Mouse (Mus musculus) left cerebral cortex, postnatal 36 days (tissue): ENCODE results near the gene Sept5. TPM values are rescaled to one million over a fixed set of nuclear protein-coding genes. Genes with fewer than 3 reads are reported as not detected.

Experiments
- DNase-seq, 2 experiments: peaks; one replicate each; pipeline ENCODE4 v3.0.0; 2021 to 2022; ENCODE audit warnings: low spot score in 2 of 2, mixed read lengths in 1 of 2
- intact Hi-C: fragments of 180-260 bp; cut with DNase I; formaldehyde crosslinking; loops from one replicate; pipeline ENCODE4 v1.15.1; 2025
- total RNA-seq, 2 experiments: library from RNA; stranded (reverse); gene quantifications; 2 replicates each; pipeline ENCODE4 v1.2.3; 2021

The Sept5 gene
- total RNA-seq, 2 experiments from 2014 or later: 834 to 992 TPM

DNA sequence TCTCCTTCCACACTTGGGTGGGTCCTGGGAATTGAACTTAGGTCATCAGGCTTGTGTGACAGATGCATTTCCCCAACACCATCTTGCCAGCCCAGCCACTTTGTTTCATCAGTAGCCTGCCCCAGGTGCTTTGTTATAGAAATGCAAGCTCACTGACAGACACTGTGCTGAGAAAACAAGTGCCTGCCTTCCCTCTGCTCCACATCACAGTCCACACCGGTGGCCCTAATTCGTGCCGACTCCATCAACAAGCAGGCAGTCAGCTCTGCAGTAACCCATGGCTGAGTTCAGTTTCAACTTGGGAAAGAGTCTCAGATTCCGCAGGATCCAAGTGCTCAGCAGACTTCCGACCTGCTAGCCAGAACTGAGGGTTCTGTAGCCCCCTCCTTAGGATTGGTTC lies 6.6 kb upstream of the Sept5 start:
- intact Hi-C loops: no loop called here
- no peak for DNase-seq

DNA sequence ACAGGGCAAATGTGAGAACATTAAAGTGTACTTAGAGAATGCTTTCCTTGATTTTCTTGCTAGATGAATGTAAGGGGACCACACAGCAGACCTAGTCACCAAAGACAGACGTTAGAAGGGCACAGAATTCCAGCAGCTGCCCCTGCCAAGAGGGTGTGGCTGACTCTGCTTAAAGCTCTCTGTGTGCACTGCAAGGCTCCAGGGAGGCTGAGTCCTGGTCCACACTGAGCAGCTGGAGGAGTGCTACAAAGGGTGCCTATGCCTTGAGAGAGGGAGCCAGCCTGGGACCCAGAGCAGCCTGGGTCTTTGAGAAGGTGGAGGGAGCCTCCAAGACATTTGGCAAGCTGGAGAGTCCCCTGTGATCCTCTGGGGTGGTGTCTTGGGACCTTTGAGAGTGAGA lies 3.6 kb upstream of the Sept5 start:
- DNase-seq: no peak
- intact Hi-C loops: no loop called here

DNA sequence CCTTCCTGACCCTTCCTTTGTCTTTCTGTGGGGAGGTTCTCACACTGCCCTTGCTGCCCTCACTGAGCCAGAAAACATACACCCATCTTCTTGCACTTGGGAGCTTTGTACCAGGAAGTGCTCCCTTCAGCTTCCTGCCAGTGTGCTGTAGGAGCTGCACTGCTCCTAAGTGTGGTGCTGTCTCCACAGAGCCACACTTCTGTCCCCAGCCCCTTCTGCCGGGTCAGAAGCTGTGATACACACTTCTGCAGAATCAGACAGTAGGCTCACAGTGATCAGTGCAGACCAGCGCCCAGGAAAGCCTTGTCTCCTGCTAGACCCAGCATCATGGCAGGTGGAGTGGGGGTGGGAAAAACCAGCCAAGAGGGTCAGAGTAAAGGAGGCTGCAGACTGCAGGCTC lies 3.1 kb upstream of the Sept5 start:
- DNase-seq: no peak
- intact Hi-C loops: no loop called here

DNA sequence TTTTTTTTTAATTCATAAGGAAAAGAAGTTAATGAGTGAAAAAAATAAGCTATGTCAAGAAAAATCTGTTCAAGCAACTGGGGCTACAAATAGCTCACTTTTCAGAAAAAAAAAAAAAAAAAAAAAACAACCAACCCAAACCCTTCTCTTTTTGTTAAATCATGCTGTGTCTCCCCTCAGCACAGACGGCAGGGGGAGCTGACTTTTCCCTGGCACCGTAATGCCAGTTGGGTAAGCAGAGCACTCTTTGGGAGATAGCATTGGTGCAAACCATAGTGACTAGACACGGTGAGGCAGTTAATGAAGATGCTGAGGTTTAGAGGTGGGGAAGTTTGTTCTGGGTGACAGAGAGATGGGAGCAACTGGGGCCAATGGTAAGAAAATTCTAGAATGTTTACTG lies 2.3 kb upstream of the Sept5 start:
- intact Hi-C loops: no loop called here
- no peak for DNase-seq

DNA sequence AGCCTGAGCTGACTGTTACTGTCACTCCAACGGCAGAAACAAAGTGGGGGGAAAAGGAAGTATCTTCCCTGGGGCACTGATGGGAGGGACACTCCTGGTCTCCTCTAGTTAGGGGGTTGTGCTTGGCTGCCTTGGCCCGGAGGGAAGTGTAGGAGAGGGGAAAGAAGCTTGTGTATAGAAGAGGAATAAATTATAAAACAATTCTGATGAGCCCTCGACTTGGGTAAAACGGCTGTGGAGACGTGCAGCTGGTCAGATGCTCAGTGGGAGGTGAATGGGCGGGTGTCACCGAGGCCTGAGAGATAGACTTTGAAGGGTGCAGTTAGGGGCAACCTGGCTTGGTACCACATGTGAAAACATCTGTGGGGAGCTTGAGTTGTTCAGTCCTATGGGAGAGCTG lies 1.4 kb upstream of the Sept5 start:
- intact Hi-C loops: no loop called here
- DNase-seq: no peak

DNA sequence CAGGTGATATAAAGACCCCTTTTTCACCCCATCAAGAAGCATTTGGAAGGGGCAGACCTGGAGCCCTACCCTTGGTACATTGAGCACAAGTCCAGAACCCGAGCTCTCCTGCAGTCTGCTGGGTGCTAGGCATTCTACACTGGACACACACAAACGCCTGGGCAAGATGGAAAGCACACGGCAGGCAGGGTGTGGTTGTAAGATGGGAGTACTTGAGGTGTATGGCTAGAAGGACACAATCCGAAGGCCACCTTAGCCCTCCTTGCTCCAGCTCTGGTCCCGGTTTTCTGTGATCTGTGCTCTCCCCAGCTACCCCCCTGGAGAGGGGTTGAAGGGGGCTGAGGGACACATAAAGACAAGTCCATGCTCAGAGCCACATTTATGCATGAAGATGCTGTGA lies 537 bp upstream of the Sept5 start:
- no peak for DNase-seq
- intact Hi-C loops: no loop called here

DNA sequence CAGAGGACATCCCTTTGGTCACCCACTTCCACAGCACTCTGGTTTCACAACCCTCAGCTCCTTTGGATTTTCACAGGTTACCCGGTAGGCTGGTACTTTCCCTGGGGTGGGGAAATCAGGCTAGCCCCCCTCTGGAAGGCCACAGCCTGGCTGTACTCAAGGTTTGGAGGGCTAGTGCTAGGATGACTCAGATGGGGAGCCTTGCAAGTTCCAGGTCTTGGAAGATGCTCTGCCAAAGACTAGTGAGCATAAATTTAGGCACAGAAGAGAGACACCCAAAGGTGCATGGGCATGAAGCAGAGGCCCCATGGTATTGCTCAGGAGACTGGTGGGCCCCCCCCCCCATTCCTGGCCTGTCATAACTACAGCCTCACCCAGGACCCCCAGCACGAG lies 810 bp downstream of the Sept5 start:
- intact Hi-C loops: loop anchor here (5.0 kb wide), 1 partner anchor 168 kb away; no protein-coding TSS in a partner anchor

DNA sequence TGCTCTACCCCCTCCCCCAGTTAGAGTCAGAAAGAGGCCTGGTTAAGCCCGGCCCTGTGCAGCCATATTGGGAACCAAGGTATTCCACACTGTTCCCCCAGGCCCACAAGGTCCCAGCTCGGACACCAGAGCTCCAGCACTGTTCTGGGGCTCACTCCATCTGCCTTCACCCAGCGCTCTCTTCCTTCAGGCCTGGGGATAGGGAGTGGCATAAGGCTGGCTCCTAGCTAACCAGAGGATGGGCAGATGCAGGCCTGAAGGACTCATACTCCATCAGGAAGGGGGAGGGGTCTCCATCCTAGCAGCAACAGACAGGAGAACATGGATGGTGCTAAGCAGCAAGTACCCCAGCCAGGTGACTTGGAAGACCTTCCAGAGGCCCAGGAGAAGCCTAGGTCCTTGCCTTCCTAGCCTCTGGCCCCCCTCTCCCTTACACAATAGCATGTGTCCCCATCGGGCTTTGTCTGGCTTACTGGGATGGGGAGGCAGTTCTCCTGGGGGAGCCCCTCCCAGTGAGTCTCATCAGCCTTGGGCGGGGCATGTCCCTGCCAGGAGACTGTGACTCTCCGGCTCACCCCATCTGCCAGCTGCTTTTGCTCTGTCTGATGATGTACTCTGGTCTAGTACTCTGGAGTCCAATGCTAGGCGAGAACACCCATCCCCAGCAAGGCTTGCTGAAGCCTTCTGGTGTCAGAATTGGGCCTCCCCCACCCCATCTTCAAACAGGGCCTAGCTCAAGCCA lies 1.4 kb downstream of the Sept5 start:
- intact Hi-C loops: loop anchor here (5.0 kb wide), 1 partner anchor 169 kb away; no protein-coding TSS in a partner anchor
- peak in 1 of 2 experiments; percentile 49 for DNase-seq

More for the DNA sequence above, 810 bp downstream of the Sept5 start:
- no peak for DNase-seq

DNA sequence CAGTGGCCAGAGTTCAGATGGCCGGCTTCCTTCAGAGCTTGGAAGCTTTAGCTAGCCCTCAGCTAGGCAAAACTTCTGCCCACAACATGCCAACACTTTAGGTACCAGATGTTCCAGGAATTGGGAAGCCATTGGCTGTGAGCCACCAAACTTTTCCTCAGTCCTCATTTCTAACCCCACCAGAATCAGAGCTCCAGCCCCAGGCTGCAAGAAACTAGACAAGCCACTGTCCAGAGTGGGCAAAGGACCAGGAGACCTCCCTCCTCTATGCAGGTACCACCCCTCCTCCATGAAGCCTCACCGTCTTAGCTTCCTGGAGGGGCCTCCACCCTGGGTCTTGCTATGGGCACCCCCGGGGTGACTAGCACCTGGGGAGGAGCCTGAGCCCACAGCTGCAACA lies 2.6 kb downstream of the Sept5 start:
- intact Hi-C loops: loop anchor here (2.0 to 5.0 kb wide), 2 partner anchors 52 to 170 kb away; no protein-coding TSS in a partner anchor
- no peak for DNase-seq

DNA sequence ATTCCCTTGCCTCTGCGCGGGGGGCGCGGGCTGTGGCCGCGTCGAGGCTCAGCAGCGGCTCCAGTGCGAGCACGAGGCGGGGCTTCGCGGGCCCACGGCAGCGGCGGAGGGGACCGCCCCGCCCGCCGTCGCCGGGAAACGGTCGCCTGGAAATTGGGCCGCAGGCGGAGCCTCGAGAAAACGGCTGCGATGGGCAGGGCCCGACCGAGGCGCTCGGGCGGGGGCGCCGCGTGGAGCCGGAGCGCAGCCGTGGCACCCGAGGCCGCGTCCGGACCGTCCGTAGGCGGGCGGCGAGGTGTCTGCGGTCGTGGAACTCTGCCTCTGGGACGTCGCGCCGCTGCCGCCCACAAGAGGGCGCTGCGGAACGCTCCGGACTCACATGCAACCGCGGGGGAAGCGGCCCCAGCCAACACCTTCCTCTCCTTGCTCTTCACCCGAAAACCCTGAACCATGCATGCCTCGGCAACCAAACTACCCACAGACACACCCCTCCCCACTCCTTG lies 3.3 kb downstream of the Sept5 start, which contains the start of gene Gm49601:
Gm49601 (minus strand) TSS at position 52 of the 503 bp plus-strand sequence.
- DNase-seq: peak; percentile 86 to 90
- intact Hi-C loops: loop anchor here (2.0 to 5.0 kb wide), 2 partner anchors 52 to 171 kb away; no protein-coding TSS in a partner anchor

DNA sequence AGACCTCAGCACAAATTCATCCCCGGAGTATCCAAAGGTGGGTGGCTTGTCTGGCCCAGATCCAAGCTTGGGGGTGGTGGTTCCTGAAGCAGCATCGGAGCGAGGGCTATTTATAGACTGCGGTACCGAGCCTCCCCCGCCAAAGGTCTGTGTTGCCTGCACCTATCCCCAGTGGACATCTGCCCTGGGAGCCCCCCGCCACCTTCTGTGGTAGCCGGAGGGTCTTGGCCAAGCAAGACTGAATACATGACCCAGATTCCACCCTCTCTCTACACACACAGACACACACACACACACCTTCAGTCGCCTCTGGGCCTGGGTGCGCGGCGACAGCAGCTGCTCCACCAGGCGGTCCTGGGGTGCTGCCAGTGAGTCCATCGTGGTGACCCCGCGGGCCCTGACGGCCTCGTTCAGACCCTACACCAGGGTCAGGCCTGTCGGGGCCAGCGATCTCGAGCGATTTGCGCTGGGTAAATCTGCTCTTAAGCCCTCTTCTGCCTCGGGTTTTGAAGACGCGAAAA lies 3.9 kb downstream of the Sept5 start:
- intact Hi-C loops: loop anchor here (2.0 to 5.0 kb wide), 2 partner anchors 53 to 171 kb away; no protein-coding TSS in a partner anchor
- peak; percentile 81 for DNase-seq

DNA sequence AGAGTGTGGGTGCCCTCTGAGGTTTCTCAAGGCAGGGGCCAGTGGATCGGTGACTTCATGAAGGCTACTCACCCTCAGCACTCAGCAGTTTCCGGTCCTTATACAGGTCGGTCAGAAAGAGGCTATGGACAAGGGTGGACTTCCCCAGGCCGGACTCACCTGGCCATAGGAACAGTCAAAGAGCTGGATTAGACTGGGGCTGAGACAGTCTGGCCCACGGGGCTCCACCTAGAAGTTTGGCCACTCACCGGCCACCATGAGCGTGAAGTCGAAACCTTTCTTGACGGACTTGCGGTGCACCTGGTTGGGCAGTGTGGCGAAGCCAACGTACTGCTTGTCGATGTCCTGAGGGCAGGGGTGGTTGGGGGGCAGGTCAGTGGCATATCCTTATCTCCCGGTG lies 4.7 kb downstream of the Sept5 start:
- DNase-seq: peak in 1 of 2 experiments; percentile 35
- intact Hi-C loops: loop anchor here (5.0 kb wide), 1 partner anchor 172 kb away; no protein-coding TSS in a partner anchor

DNA sequence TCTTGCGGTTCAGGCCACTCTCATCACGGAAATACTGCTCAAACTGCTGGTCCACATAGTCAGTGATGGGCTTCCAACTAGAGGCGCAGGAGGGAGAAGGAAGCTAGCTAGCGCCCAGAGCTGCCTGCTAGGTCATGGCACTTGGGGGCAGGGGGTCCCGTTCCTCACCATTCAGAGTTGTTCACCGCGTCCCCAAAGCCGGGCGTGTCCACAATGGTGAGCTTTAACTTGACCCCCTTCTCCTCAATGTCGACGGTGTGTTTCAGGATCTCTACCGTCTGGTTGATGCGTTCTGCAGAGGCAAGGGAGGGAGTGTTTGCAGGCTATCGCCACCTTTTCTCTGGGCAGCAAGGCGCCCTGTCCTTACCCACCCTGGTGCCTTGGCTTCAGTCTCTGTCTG lies 5.1 kb downstream of the Sept5 start:
- intact Hi-C loops: loop anchor here (5.0 kb wide), 2 partner anchors 127 to 173 kb away; partner anchors contain the start of genes Gnb1l and Rtl10
- DNase-seq: no peak

DNA sequence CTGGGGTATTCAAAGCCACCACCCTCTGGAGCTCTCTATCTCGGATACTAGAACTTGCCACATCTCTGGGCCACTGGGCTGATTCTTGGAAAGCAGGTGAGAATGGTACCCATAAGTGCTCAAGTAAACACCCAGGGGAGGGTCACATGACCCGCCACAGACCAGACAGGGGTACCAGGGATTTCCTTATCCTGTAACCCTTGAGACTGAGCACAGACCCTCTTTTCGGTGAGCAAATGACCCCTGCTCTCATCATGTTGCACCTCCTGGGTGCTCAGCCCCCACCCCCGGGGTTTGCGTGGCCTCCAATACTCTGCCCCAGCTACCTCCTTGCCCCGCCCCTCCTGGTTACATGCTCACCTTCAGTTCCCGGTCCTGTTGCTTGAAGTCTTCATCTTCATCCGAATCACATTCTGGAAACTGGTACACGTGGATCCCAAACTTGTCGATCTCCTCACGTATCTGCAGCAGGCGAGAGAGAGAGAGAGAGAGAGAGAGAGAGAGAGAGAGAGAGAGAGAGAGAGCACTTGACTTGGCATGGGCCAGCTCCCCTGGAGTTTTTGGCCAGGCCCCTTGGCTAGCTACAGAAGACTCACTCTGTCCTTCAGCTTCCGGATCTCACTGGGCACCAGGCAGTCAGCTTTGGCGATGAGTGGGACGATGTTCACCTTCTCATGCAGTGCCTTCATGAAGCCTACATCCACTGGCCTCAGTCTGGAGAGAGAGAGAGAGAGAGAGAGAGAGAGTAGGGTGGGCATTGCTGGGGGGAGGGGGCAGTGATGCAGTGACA lies 5.8 kb downstream of the Sept5 start:
- DNase-seq: no peak
- intact Hi-C loops: loop anchor here (5.0 kb wide), 1 partner anchor 127 kb away; the partner anchor contains the start of genes Gnb1l and Rtl10

DNA sequence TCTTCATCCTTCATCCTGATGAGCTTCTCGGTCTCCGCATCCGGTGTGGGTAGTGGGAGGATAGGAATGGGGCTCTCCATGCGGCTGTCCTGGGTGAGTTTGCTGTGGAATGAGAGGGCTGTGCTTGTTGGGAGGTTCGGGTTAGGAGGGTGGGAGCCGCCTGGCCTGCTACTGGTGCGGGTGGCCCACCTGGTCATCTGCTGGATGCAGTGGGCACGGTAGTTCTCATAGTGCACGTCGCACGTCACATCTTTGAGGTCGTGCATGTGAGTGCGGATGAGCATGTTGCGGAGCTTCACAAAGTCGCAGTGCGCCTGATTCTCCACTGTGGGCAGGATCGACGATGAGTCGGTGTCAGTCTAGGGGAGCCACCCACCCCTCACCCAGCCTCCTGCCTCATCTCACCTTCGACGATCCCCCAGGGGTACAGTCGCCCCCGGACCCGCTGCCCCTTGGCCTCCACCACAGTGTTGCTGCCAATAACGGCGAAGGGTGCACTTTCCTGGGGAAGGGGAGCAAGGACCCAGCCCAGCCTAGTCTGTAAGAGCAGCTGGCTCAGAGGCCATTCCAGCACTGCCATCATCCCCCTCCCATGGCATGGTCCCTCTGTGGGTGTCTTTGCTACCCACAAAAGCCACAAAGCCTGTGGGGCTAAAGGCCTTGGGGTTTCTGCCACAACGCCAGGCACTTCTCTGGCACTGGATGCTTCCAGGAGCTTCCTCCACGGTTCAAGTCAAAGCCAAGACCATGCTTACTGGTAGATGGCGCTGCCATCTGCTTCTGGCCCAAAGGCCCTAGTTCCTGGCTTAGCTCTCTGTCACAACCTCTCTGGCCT lies 6.6 kb downstream of the Sept5 start:
- intact Hi-C loops: loop anchor here (5.0 kb wide), 1 partner anchor 126 kb away; the partner anchor contains the start of genes Gnb1l and Rtl10

DNA sequence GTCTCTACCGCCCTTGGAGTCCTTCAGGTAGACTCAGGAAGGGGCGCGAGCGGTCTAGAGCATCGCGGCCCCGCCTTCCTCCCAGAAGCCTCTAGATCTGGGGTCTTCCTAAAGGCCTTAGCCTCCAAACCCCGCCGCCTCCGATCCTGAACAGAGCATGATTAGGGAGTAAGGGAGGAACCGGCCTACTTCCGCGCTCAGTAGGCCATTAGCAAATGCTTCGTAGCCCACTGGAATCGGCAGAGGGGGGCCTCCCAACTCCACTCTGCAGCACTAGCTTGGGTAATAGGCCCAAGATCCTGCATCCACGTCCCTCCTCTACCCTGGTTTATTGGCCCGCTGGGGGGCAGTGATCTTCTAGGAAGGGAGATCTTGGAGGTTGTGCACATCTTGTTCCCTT lies 7.7 kb downstream of the Sept5 start, which contains the start of gene Gp1bb:
Gp1bb (minus strand) TSS at position 385 of the 400 bp plus-strand sequence.
- no peak for DNase-seq
- intact Hi-C loops: loop anchor here (5.0 kb wide), 1 partner anchor 125 kb away; the partner anchor contains the start of genes Gnb1l and Rtl10

More for the DNA sequence above, 6.6 kb downstream of the Sept5 start:
- peak; percentile 36 to 49 for DNase-seq

DNA sequence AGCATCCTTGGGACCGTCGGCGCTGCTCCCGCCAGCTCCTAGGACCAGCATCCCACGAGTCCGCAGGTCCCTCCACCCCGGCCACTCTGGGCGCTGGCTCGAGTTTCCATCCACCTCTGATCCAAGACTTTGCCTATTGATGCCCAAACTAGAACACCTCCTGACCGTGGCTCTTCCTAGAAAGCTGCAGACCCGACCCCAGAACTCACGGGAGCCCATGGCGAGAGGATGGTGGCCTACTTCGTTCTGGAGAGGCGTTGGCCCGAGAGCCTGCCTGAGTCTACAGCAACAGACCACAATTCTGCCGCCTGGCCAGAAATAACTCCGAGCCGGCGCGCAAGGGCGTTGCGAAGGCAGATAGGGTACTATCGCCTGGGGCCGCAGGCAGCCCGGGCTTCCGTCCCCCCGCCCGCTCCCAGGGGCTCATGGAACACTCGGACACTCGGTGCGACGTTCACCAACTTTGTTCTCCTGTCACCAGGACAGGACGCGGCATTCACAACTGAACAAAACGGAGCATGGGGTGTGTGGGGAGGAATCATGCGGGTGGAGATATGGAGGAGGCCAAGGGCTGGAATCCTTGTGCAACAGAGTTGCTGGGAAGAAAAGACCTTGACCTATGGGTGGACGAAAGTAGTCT lies 8.3 kb downstream of the Sept5 start:
- peak in 1 of 2 experiments; percentile 66 for DNase-seq
- intact Hi-C loops: loop anchor here (5.0 kb wide), 1 partner anchor 124 kb away; the partner anchor contains the start of genes Gnb1l and Rtl10
